Mouse (Mus musculus) activated CD4-positive, CD25-positive, alpha-beta regulatory T cell, adult 4 months (primary cell): Measurements from ENCODE around the gene Bag5. TPM values are rescaled to one million over a fixed set of nuclear protein-coding genes. Genes with fewer than 3 reads are reported as not detected.
"Not testable (repeated sequence)": the region's sequence is repeated elsewhere in the genome, so short reads cannot be mapped to it uniquely, and the experiment has no call there.

Experiments
- ATAC-seq: one replicate; pipeline ENCODE4 v1.8.0; 2017
- polyA plus RNA-seq, 2 experiments: library from polyadenylated mRNA; unstranded; fragments of 100-300 nt; shearing (Covaris generic); gene quantifications; one replicate each; pipeline ENCODE4 v1.2.1; 2017

Bag5 gene
- 10 to 100 TPM; 30.2 to 32.4 TPM for polyA plus RNA-seq

DNA sequence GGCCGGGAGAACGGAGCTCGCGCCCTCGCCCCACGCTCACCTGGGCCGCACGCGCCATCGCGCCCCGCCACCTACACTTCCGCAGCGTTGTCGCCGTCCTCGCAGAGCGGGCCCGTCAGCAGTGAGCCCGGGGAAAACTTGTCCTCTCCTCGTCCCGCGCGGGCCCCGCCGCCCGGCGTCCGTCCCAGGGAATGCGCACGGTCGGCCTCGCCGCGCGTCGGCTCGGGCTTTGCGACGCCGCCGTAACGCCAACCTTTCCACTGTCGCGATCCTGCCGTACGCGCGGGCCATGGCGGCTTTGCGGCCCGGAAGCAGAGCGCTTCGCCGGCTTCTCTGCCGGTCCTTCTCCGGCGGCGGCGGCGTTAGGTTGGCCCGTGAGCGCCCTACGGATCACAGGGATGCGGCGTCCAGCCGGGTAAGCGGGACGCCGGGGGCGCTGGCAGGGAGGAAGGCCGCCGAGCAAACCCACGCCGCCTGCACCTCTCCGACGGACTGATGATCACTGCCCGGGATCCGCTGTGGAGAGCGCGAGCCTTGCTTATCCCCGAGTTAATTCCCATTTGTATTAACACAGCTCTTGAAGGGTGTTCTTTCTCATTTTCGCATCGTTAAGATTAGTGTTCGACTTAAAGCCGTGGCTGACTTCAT, at the start of gene Bag5, which contains the start of gene Apopt1:
TSS of gene Bag5 (minus strand) at position 254 of the 648 bp plus-strand sequence.
TSS of gene Apopt1 (plus strand) at position 258 of the 648 bp plus-strand sequence.
- ATAC-seq: peak; percentile 98

DNA sequence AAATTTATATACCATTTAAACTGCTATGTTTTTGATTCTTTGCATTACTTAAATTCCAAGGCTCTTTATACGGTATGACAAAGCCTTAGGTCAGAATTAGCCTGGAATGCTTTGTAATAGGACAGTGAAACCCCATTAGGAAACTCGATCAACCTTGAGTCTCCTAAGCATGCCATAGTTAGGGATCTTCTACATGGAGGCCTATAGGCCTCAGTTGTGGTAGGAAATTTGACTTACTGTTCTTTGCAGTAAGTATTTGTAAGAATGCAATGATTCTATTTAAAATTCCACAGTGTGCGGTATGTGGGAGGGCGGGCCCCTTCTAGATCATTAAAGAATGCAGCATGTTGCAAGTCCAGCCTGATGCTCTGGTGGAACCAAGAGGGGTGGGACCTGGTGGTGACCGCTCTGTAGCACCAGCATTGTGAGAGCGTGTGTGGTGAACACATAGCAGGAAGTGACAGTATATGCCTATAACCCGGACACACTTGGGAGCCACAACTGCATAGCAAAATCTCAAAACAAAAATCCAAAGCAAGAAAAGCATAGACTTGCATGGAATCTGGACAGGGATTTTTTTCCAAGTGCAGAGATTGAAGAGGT, 47.4 kb upstream of the Bag5 start:
- no peak for ATAC-seq

DNA sequence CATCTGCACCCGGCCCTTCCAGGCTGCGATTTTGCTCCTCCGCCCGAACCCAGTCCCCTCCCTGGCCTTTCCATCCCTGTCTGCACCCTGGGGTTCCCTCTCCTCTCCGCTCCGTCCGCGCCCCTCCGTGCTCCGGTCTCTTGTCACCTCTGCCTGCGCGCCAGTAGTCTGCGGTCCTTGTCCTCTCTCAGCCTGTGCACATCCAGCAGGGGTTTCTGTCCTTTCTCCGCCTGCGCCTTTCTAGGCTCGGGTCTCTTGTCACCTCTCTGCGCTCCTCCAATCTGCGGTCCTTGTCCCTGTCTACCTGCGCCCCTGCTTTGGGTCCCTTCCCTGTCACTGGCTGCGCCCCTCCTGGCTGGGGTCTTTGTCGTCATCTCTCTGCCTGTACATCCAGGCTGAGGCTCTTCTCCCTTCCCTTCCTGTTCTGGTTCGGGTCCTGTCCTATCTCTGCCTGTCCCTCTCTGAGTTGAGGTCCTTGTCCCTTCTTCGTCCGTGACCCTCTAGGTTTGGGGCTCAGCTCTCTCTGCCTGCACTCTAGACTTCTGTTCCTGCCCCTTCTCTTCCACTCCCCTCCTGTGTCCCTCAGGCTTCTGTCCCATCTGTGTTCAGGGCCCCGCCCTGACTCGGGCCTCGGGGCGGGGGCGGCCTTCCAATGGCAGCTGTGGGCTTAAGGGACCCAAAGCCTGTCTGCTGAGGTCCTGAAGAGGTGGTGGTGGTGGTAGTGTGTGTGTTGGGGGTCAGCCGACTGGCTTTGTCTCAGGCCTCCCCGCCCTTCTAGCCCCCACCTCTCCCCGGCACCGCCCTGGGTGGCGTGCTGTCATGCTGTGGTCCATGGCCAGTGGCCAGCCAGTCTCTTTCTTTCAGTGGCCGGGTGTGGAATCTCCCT, 46.4 kb upstream of the Bag5 start:
- ATAC-seq: peak; percentile 32

DNA sequence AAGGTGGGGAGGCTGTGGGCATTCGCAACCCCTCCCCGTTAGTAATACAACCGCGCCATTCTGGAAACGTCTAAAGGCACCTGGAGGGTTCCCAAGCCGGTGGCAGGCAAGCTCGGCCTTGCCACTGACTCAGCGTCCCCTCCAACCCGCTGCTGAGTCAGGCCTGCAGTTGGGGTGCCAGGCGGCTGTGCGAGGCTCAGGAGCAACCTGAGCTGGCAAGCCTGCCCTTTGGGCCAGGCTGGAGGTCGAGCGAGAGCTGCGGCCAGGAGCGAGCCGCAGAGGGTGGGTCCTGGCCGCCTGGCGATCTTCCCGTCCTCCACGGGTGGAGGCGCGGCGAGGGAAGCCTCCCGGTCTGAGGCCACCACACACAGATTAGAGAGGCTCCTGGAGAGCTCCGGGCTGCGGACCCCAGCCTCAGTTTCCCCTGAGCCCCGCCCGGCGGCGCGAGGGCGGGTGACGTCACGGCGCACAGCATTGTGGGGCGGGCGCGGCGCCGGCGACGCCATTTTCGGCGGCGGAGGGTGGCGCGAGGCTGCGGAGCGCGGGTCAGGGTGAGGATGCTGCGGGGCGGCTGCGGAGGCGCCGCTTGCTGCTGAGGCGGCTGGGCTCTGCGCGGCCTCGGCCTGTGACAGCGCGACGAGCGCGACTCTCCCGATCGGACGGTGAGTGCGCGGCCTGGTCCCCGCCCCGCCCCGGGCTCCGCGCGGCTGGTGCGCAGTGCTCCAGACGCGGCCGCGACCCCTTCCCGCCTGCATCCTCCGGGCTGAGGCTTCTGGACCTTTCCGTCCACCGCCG, 45.5 kb upstream of the Bag5 start, which contains the start of gene Klc1:
TSS of gene Klc1 (plus strand) at position 469 of the 795 bp plus-strand sequence.
- ATAC-seq: peak; percentile 85

DNA sequence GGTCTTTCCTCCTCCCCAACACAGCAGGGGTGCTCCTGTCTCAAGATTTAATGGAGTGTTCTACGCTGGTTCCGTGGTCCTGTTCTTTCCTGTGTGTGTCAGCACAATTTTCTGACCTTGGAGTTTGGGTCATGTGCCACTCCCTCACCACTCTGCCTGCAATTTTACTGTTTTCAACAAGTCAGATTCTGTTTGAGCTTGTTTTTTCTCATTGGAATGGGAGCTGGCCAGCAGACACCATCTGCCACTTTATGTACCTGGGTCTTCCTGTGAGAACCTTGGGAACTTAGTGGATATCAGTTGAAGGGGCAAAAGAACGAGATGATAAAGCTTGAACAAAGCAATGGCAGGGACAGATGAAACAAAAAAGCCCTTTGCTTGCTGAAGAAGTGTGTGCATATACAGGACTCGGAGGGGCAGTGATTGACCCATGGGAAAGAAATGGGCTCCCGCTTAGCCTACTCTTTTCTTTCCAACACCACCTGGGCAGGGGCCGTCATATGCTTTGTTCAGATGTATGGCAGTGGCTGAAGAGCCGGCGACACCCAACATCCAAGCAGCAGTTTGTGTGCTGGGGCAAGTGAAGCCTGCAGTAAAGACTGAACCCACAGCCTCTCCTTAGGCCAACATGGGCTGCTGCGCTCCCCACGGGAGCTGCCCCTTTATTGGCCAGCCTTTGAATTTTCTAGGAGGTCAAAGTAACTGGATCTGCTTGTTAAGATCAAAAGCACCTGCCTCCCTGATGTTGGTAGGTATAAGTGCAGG, 44.7 kb upstream of the Bag5 start:
- ATAC-seq: no peak

DNA sequence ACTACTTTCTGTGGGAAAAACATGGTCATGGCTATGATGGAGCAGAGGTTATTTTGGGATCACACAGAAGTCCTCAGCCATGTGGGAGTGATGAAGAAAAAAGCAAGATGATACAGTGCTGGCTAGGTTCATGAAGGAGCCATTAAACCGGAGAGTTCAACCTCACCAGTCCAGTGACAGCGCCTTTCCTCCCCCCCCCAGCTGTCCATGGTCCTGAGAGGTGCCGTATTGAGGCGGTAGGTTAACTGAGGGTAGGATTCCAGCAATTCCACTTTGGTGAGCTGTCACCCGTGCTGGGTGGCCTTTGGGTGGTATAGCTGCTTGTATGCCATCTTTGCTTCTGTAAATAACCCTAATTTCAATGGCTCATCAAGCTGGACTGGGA, 43.6 kb upstream of the Bag5 start:
- no peak for ATAC-seq

DNA sequence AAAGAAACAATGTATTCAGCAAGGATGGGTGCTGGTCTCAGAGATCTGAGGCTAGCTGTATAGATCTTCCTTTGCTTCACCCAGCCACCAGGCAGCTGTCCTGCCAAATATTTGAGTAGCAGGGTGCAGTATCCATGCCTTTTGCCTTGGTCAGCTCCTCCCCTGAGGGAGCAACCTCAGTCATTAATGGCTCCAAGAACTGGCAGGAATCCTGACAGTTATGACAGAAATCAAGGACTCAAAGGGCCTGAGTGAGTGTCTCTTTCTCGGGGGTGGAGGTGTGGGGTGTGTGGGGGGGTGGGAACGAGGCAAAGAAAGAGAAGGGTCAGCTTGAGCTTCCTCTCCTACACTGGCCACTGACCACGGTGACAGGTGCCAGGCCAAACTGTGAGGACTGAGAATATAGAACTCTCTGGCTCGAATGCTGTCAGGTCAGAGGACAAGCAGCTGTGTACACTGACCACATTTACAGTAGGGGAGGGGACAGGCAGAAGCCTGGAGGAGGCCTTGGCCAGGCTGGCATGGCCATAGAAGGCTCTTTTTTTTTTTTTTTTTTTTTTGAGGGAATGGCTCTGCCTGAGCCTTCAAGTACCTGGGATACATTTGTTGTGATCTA, 43.1 kb upstream of the Bag5 start:
- ATAC-seq: no peak

DNA sequence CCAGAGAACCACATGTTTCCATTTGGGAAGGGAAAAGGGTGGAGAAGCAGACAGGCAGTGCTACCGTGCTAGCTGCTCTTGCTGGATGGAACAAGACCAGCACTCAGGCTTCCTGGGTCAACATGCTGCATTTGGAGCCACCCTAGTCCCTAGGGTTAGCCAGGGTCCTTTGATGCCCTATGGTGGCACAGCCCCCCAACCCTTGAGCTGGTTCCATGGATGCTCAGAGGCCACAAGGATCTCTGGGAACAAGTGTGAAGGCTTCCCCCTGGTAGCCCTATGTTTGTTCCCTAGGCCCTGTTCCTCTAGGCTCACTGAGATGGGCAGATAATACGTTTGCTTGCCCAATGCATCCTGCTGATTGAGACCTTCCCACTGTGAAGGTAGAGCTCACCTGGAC, 42.2 kb upstream of the Bag5 start:
- no peak for ATAC-seq

DNA sequence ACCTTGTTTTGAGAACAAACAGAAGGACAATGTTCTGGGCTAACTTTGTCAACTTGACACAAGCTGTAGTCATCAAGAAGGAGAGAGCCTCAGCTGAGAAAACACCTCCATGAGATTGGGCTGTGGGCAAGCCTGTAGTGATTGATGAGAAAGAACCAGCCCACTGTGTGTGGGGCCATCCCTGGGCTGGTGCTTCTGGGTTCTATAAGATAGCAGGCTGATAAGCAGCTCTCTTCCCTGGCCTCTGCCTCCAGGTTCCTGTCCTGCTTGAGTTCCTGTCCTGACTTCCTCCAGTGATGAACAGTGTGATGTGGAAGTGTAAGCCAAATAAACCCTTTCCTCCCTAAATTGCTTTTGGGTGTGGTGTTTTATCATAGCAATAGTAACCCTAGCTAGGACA, 41.7 kb upstream of the Bag5 start:
- ATAC-seq: no peak

DNA sequence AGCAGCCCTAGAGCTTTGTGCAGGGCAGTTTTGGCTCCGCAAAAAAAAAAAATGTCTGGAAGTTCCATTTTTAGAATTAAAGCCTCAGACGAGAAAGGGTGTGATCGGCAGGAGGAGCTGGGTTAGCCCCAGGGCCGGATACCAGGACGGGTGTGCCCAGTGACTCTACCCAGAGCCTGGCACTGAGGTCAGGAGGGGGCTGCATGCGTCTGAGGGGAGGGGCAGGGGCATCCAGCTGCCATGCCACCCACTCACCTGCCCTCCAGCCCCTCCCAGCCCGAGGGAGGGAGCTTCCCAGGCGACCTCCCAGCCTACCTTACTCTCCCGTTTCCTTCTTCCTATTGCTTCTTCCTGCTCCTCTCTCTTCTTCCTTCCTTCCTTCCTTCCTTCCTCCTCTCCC, 40.3 kb upstream of the Bag5 start:
- no peak for ATAC-seq

DNA sequence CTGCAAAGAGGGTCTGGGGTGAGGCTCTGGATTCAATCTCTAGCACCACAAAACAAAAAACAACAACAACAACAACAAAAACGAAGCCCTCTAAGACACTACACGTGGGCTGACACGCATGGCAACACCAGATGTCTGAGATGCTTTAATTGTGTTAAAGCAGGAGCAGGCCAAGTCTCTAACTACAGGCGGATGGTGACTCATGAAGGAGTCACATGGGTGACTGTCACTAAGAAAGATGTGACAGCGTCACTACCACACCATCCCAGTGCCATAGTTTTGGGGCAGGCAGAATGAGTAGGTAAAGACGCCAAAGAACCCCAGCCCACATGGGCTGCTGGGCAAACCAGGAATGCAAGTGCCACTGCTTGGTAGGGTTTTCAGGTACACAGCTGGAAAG, 39.4 kb upstream of the Bag5 start:
- ATAC-seq: no peak

DNA sequence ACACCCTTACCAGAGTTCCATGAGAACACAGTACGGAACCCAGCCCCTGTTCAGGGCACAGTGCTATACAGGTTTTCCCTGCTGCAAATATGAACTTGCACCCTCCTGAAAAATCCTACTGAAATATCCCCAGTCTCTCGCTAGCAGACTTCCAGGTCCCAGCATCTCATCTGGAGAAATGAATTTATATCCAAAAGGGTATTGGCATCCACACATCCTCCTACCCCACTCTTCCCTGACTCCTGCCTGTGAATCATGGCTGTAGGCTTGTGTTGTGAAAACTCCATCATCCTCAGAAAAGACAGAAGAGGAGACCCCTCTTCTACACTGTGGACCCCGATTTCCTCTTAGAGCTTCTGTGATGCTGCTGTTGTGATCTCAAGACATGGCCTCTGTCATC, 37.7 kb upstream of the Bag5 start:
- no peak for ATAC-seq

DNA sequence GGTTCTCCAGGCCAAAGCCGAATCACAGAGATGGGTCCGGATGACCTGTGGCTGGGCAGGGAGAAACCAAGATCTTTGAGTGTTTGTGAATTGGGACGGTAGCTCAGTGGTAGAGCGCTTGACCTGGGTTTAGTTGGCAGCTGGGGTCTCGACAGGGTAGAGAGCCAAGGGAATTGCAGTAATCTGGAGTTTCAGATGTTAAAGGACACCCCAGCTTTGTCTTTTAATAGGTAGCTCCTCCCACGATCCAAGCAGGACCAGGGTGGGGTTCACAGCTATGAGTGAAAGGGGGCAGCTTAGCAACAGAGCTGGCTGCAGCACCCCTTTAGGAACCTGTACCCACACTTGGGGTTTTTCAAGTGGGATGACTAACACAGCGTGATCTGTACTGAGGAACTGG, 34.4 kb upstream of the Bag5 start:
- ATAC-seq: no peak

DNA sequence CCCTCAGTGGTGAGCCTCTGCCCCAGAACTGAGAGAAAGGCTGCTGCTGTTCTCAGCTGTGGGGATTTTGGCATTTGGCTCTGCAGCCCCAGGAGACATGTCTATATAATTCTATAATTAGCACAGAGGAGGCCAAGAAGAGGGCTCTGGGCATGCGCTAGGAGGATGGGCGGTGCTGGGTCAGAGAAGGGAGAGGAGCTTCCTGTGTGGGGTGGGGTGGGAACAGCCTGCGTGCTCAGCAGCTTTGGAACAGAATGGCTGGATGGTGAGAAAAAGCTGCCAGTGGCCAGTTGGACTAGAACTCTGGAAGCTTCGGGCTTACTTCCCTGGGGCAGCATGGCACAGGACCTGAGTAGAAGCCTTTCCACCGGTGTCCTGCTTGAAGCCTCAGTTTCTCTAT, 33.0 kb upstream of the Bag5 start:
- ATAC-seq: peak; percentile 76

DNA sequence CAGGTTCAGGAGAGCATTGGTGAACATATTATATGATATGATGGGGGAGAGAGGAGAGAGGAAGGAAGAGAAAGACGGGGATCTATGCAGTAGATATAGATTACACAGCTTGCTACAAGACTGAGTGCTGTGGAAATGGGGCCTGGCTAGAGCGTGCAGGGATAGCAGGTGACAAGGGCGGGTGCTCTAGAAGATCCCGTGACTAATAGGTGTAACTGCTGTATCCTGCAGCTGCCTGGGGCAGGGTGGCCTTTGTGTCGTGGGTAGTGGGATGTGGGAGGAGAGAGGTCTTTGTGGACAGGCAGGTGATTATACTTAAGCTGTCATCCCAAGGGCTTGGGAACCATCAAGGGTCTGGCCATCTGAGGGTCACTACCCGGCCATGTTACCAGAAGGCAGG, 32.2 kb upstream of the Bag5 start:
- no peak for ATAC-seq

DNA sequence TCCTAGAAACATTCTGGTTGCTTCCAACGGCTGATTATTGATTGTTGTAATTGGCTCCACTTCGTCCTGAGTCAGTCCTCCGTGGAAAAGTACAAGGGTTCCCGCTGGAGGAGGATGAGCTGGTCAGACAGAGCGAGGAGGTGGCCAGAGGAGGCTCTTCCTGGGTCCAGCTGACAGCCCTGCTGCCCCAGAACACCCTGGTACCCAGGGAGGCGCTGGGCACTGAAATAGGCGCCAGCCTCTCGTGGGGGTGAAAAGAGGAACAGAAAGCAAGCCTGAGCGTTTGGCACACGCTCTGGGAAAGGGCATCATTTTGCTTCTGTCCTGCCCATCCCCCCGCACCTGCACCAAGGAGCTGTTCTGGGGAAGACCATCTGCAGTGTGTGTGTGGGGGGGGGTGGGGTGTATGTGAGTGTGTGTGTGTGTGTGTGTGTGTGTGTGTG, 30.9 kb upstream of the Bag5 start:
- ATAC-seq: no peak

DNA sequence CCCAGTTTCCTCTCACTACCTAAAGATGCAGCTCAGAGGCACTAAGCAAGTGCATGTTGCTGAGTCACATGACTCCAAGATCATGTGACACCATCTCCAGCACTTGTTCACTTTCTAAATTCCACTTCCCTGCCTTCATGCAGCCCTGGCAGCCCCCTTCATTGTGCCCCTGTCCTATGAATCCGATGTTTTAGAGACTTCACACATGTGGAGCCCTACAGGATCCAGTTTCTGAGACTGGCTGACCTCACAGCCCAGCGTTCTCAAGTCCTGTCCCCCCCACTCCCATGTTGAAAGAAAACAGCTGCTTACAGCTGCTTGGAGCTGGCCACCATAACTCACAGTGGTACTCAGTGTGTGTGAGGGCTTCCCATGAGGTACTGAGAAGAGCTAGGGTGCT, 30.4 kb upstream of the Bag5 start:
- ATAC-seq: no peak

DNA sequence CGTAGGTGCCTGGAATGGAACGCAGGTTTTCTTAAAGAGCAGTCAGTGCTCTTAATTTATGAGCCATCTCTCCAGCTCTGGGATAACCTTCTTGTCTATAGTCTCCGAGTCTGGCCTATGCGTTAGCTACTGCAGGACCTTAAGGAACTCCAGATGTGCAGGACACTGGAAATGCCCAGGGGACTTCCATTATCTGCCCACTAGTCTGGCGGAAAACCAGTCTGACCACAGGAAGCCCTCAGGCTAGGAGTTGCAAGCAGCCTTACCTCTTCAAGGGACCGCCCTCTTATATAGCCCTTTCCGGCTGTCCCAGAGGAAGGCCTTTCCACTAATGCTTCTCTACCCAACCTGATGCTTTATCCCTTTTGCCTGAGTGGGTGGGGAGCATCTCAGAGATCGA, 28.3 kb upstream of the Bag5 start:
- ATAC-seq: no peak

DNA sequence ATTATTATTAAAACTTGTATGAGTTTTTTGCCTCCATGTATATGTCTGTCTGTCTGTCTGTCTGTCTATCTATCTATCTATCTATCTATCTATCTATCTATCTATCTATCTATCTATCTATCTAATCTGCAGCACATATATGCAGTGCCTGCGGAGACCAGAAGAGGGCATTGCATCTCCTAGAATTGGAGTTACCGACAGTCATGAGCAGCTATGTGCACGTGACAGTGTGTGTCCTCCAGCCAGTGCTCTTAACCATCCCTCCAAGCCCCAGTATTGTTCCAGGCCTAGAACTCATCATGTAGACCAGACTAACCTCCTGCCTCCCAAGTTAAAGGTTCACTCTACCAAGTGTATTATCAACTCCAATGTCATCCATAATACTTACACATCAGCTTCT, 25.7 kb upstream of the Bag5 start:
- ATAC-seq: no peak

DNA sequence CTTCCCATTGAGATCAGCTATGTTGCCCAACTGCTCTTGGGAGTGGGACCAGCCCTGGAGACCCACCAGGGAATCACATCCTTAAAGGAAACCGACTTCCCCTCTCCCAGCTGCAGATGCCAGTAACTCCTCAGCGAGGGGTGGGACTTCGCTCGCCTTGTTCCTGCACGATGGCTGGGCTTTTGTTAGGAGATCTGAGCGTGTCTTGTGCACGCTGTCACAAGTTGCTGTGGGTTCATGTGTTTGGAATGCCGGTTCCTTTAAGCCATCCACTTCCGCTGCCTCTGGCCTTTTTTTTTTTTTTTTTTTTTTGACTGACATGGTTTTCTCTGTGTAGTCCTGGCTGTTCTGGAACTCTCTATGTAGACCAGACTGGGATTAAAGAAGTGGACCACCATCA, 24.3 kb upstream of the Bag5 start:
- ATAC-seq: no peak

DNA sequence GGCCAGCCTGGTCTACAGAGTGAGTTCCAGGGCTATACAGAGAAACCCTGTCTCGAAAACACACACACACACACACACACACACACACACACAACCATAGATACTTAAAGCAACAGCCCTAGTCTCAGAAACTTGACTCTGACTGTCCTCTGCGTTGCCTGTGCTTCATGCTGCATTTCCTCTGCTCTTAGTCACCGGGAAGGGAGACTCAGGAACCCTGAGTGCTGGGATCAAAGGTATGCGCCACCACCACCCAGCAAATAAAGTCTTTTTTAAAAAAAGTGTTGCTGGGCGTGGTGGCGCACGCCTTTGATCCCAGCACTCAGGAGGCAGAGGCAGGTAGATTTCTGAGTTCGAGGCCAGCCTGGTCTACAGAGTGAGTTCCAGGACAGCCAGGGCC, 23.6 kb upstream of the Bag5 start:
- ATAC-seq: not testable (repeated sequence)

DNA sequence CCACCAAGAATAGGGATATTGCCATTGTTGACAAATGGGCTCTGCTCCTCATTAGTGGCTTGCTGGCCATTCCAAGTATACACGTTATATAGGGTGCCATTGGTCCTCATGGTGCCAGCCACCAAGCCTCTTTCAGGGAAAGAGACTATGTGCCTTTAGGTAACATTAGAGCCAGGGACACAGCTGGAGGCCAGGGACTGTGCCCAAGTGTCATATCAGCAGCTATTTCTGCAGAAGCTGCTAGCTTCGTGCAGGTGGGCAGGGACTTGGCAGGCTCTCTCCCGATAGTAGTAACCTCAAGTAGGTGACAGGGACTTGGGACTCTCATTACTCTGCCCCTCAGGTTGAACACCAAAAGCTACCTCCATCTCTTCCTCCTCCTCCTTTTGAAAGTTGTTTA, 21.9 kb upstream of the Bag5 start:
- ATAC-seq: no peak
